Mouse (Mus musculus) urinary bladder, postnatal 4 days (tissue): ENCODE measurements around the gene Borcs5.
"Not testable (repeated sequence)": the region's sequence is repeated elsewhere in the genome, so short reads cannot be mapped to it uniquely, and the experiment has no call there.

Source experiments
- DNase-seq, 2 experiments: peaks; one replicate each; pipeline ENCODE4 v3.0.0; 2021 to 2022; ENCODE audit warnings: low spot score in 2 of 2

Borcs5 gene

GRCm38 (mm10) chr6:134670881-134671411, 31.6 kb downstream of the Borcs5 start:
- peak in 1 of 2 experiments; percentile 61 for DNase-seq

DNA sequence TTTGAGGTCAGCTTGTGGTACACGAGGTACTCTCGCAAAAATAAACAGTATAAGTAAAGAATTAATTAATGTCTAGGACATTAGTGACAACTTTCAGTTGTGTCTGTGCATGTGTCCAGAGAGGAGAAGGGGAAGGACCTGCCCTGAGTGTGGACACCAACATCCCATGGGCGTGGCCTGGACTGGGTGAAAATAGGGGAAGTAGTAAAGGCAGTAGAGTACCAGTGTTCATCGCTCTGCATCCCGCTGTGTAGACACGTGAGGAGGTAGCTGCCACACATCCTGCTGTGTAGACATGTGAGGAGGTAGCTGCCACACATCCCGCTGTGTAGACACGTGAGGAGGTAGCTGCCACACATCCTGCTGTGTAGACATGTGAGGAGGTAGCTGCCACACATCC, 34.4 kb downstream of the Borcs5 start:
- not testable (repeated sequence) for DNase-seq

DNA sequence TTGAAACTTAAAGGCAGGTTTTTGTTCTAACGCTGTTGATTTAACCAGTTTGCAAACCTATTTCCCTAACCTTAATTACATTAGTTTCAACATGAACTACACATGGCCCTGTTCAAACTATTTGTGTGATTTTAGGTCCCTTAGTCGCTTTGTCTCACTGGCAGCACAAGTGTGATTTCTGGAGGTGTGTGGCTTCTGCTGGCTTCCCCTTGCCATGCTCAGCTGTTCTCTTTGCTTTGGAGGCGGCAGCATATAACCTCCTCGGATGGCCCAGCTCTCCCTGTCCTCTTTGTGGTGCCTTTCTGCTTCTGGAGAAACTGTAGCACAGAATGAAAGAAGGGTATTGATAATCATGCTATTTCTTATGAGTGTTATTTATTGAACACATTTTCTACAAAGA, 38.2 kb downstream of the Borcs5 start:
- DNase-seq = no peak

GRCm38 (mm10) chr6:134678037-134678436, 38.7 kb downstream of the Borcs5 start:
- no peak for DNase-seq

GRCm38 (mm10) chr6:134679330-134679729, 40.0 kb downstream of the Borcs5 start:
- not testable (repeated sequence) for DNase-seq

GRCm38 (mm10) chr6:134684354-134684915, 45.1 kb downstream of the Borcs5 start:
- DNase-seq = no peak

DNA sequence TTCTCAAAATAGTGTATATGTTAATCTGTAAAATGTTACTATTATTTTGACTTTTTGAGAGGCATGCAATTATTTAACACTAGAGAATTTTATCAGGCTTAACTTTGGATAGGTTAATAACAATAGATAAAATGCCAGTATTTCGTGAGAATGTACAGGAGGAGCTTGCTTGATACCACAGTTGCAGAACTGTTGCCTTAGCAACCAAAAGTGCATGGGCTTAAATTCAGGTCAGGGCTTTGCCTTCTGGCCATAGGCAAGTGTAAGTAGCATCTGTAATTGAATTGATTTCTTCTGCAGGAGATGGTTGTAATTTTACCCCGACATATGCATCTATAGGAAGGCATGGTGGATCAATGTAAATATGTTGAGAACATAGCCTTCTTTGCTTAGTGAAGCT, 45.7 kb downstream of the Borcs5 start:
- no peak for DNase-seq

- no peak for DNase-seq
These were observed 46.2 kb downstream of the Borcs5 start for GRCm38 (mm10) chr6:134685515-134685914.

GRCm38 (mm10) chr6:134694498-134694897, 55.2 kb downstream of the Borcs5 start:
- no peak for DNase-seq

- DNase-seq = no peak
These were observed 55.7 kb downstream of the Borcs5 start for GRCm38 (mm10) chr6:134694988-134695387.

DNA sequence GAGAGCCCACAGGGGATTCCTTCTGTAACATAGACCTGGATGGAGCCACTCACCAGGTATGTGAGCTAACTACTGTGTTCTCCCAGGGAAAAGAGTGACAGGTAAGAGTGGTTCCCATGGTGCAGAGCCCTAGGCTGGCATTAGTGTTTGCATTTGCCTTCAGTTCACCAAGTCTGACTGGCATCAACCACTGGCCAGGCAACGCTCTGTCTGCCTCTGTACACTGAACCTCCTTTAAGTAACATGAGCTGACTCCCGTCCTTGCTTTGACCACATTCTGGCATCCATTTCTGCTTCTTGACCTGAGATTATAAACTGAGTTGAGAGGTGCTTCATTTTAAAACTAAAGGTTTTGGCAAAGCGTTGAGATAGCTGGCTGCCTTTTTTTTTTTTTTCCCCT, 56.3 kb downstream of the Borcs5 start:
- DNase-seq = peak in 1 of 2 experiments; percentile 11

- peak in 1 of 2 experiments; percentile 62 for DNase-seq
These were observed 56.8 kb downstream of the Borcs5 start for GRCm38 (mm10) chr6:134696146-134696545.

DNA sequence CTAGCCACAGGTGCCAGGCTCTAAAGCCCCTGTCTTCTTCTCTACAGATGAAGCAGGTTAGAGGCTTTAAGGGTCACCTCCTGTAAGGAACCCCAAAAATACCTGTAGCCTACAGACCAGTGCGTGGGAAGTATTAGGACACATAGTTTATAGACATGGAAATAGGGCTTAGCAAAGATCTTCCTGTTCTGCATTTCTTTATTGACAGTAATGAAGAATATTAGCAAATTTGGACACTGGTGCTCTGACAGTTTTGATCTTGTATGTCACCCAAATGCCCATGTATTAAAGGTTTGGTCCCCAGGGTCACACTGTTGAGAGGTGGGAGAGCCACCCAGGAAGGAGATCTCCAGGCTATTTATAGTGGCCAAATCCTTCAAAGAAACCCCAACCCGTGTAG, 57.2 kb downstream of the Borcs5 start:
- no peak for DNase-seq

DNA sequence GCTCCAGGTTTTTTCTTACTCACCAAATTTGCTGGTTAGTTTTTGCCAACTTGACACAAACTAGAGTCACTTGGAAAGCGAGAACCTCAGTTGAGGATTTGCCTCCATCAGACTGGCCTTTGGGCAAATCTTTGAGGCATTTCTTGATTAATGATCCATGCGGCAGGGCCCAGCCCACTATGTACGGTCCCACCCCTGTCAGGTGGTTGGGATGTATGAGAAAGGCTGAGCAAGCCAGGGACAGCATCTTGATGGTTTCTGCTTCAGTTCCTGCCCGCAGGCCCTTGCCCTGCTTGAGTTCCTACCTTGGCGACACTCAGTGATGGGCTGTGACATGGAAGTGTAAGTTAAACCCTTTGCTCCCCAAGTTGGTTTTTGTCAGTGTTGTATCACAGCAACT, 58.9 kb downstream of the Borcs5 start:
- no peak for DNase-seq

- DNase-seq = no peak
These were observed 61.3 kb downstream of the Borcs5 start for GRCm38 (mm10) chr6:134700451-134701210.

DNA sequence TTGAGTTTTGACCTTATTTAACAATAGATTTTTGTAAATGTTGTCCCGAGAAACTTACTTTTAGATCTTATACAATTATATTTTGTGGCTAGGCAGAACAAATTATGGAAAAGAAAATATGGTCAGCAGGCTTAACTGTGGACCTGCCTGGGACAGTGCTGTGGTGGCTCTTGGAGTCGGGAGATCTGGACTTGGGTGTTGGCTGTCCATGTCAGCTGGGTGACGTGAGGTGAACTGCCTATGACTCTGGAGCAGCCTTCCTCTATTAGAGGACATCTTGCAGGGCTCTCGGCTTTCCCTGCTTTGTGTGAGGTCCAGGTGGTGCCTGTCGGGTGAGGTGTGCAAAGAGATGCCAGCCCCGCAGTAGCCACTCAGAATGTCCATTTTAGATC, 61.9 kb downstream of the Borcs5 start:
- DNase-seq = no peak

DNA sequence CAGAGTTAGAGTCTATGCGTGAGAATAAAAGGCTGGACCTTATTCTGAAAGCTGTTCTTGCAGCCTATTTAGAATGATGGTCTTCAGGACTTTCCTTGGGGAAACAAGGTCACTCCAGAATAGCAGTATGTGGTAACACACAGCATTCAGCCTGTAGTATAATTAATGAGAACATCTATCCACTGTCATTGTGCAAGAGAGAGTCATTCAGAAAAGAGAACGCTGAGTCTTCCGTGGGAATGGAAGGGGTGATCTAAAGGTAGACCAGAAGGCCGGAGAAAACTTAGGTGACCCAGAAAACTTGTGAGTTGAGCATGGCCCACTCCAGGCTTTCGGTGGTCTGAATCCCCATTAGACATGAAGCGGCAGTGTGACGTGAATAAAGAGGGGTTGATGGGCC, 62.9 kb downstream of the Borcs5 start:
- DNase-seq = no peak

DNA sequence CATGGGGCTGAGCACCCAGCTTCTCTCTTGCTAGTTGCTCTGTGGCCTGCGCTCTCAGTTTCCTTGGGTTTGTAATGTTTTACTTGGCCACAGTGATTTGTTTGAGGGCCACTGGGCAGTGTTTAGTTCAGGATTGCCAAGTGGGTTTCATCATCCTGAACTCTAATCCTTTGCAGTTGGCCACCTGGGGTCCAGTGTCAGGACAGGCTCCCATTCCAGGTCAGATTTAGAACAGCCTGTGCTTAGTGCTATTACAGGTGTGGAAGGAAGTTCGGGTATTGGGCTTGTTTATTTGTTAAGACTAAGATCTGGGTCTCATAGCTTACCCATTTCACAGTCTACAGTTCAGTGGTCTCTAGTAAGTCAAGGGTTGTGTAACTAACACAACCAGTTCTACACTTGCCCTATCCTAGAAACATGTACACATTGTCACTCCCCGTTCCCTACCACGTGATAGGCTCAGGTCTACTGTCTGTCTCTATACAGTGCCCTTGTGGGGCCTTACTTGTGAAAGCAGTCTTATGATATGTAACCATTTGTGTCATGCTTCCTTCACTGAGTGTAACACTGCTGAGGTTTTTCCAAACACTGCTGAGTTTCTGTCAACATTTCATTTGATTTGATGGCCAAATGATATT, 63.9 kb downstream of the Borcs5 start:
- DNase-seq = no peak

- no peak for DNase-seq
These were observed 67.2 kb downstream of the Borcs5 start for GRCm38 (mm10) chr6:134706467-134706866.

- no peak for DNase-seq
These were observed 70.7 kb downstream of the Borcs5 start for GRCm38 (mm10) chr6:134710020-134710419.

DNA sequence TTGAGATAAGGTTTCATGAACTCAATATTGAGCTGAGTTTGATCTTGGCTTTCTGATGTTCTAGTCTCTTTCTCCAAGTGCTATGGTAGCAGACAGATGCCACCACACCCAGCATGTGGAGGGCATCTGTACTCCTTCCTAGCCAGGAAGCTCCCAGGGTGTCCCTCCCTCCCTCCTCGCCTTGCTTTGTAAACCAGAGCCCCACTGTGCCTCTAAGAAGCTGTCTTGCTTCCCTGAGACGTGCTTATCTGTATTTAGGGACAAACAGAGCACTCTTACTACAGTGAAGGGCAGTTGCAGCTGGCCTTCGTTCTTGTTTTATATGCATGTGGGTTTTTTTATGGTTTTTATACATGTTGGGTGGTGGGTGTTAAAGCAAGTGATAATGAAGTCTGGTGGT, 74.0 kb downstream of the Borcs5 start:
- no peak for DNase-seq

DNA sequence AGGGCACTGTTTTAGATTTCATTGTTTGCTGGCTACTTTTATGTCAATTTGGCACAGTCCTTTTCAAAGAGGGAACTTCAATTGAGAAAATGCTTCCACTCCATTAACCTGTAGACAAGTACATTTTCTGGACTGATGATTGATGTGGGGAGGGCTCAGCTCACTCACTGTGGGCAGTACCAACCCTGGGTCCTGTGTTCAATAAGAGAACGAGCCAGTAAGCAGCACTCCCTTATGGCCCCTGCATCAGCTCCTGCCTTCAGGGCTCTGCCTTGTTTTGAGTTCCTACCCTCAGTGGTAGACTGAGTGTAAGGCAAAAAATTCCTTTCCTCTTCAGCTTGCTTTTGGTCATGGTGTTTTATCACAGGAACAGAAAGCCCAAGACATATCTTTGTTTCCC, 74.6 kb downstream of the Borcs5 start:
- DNase-seq = no peak

- no peak for DNase-seq
These were observed 76.9 kb downstream of the Borcs5 start for GRCm38 (mm10) chr6:134716168-134716587.
